Mouse (Mus musculus) lung, embryonic 14.5 days (tissue): ENCODE measurements around the gene Gnptab. TPM values are rescaled to one million over a fixed set of nuclear protein-coding genes. Genes with fewer than 3 reads are reported as not detected.

ENCODE experiments used
- ATAC-seq: fragments of 200-750 bp; cut with Nextera tagmentation; 2 replicates; pipeline ENCODE4 v1.8.0; 2017; ENCODE audit warnings: mild to moderate bottlenecking, moderate TSS enrichment, moderate library complexity; ENCODE audit not compliant: insufficient read depth
- DNase-seq: peaks from one replicate; pipeline ENCODE4 v3.0.0-alpha.2; 2015
- H3K27ac ChIP-seq: fragments of 300-500 bp; sonication (generic); 2 replicates; pipeline ENCODE4 v1.5.1; 2014; ENCODE audit warnings: low read depth, mild to moderate bottlenecking, moderate library complexity
- H3K27me3 ChIP-seq: fragments of 300-500 bp; sonication (generic); 2 replicates; pipeline ENCODE4 v1.6.1; 2014; ENCODE audit warnings: low read length, control low read depth; ENCODE audit not compliant: insufficient read depth
- H3K36me3 ChIP-seq: fragments of 300-500 bp; sonication (generic); 2 replicates; pipeline ENCODE4 v1.6.1; 2014; ENCODE audit warnings: control low read depth; ENCODE audit not compliant: insufficient read depth
- H3K4me1 ChIP-seq: fragments of 300-500 bp; sonication (generic); 2 replicates; pipeline ENCODE4 v1.6.1; 2014; ENCODE audit warnings: antibody characterized with exemption, control low read depth; ENCODE audit not compliant: insufficient read depth
- H3K4me2 ChIP-seq: fragments of 300-500 bp; sonication (generic); 2 replicates; pipeline ENCODE4 v1.6.1; 2014; ENCODE audit warnings: mild to moderate bottlenecking
- H3K4me3 ChIP-seq: fragments of 300-500 bp; sonication (generic); 2 replicates; pipeline ENCODE4 v1.5.1; 2014; ENCODE audit warnings: low read depth, low read length
- H3K9ac ChIP-seq: fragments of 300-500 bp; sonication (generic); 2 replicates; pipeline ENCODE4 v1.6.1; 2014
- H3K9me3 ChIP-seq: fragments of 300-500 bp; sonication (generic); 2 replicates; pipeline ENCODE4 v1.6.1; 2016; ENCODE audit warnings: low read depth, low read length, control low read depth
- CTCF ChIP-seq: IDR thresholded peaks from 2 replicates; pipeline ENCODE4 v1.5.1; 2016; ENCODE audit warnings: antibody characterized with exemption, low read depth
- WGBS: fragments of 180-500 bp; shearing (Covaris S2); extraction: QIAGEN DNeasy Blood & Tissue Kit; methylation state at CpG from one replicate; pipeline ENCODE4 v1.1.7; 2014; 5-methylcytosine and 5-hydroxymethylcytosine counted together
- polyA plus RNA-seq: library from polyadenylated mRNA; unstranded; fragments of >200 nt; fragmentation: Nextera tagmentation; extraction: Ambion mirVana; gene quantifications from 2 replicates; pipeline ENCODE4 v1.2.1, GENCODE M21; 2014

Gene Gnptab
- polyA plus RNA-seq, 1 experiment from 2014 or later = 19.8 TPM

GRCm38 (mm10) chr10:88488629-88489028 is 109.7 kb downstream of the Gnptab start:
- ATAC-seq = no peak
- Histone ChIP-seq H3K36me3 (no peaks in the 10 kb centered on the region), H3K9me3 (no peaks in the 10 kb centered on the region), H3K4me3 (no peak overlapping the region), H3K27ac (no peak overlapping the region), H3K9ac (no peak overlapping the region), H3K4me1 (no peaks in the 10 kb centered on the region), H3K4me2 (no peak overlapping the region), H3K27me3 (no peaks in the 10 kb centered on the region)
- no peak for DNase-seq
- 83% methylated on average over 5 of the region's 5 CpGs for whole genome bisulfite sequencing
- TF ChIP-seq CTCF = no peak

GRCm38 (mm10) chr10:88491632-88492031 is 112.7 kb downstream of the Gnptab start:
- DNase-seq (no peak), ATAC-seq (no peak)
- Histone ChIP-seq H3K9me3 (no peaks in the 10 kb centered on the region), H3K27me3 (no peaks in the 10 kb centered on the region), H3K4me1 (no peaks in the 10 kb centered on the region), H3K27ac (no peak overlapping the region), H3K36me3 (no peaks in the 10 kb centered on the region), H3K4me3 (no peak overlapping the region), H3K9ac (no peak overlapping the region), H3K4me2 (no peak overlapping the region)
- TF ChIP-seq CTCF = no peak
- WGBS = 67% methylated on average over 7 of the region's 7 CpGs

DNA sequence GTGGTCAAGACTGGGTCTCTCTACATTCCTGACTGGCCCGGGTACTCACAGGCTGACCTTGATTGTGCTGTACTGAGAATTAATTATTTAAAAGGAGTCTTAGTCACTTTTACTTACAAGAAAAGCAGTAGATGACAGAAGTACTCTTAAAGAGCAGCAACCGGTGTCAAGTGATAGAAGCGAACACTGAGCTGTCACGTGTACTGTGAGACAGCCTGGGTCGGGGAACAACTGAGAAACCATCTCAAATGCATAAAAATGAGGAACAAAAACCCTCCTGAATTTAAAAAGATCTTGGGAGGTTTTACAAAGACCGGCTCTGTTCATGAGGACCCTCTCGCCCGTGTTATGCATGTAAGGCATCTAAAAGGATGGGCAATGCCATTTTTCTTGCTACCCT is 113.7 kb downstream of the Gnptab start:
- Histone ChIP-seq H3K4me2 (no peak overlapping the region), H3K9ac (no peak overlapping the region), H3K4me1 (no peaks in the 10 kb centered on the region), H3K27ac (no peak overlapping the region), H3K9me3 (no peaks in the 10 kb centered on the region), H3K36me3 (no peaks in the 10 kb centered on the region), H3K4me3 (no peak overlapping the region), H3K27me3 (no peaks in the 10 kb centered on the region)
- DNase-seq (no peak), ATAC-seq (no peak)
- TF ChIP-seq CTCF = no peak
- 73% methylated on average over 8 of the region's 8 CpGs for WGBS

GRCm38 (mm10) chr10:88494959-88495587 is 116.1 kb downstream of the Gnptab start:
- no peaks in the 10 kb centered on the region for H3K9me3 ChIP-seq
- WGBS = 69% methylated on average over 4 of the region's 4 CpGs
- H3K27ac ChIP-seq = no peak overlapping the region
- H3K4me3 ChIP-seq = no peak overlapping the region
- no peaks in the 10 kb centered on the region for H3K36me3 ChIP-seq
- H3K4me1 ChIP-seq = no peaks in the 10 kb centered on the region
- H3K4me2 ChIP-seq = no peak overlapping the region
- ATAC-seq = no peak
- no peaks in the 10 kb centered on the region for H3K27me3 ChIP-seq
- DNase-seq = no peak
- TF ChIP-seq CTCF = no peak
- H3K9ac ChIP-seq = no peak overlapping the region

Other genes with a start within 250 kb of the Gnptab start
- gene Parpbp, start 232.2 kb upstream of the Gnptab start, polyA plus RNA-seq = 17.8 and 22.1 TPM in 2 replicates
- gene Nup37, start 232.1 kb upstream of the Gnptab start, polyA plus RNA-seq = 104 and 109 TPM in 2 replicates
- gene Washc3, start 178.0 kb upstream of the Gnptab start, polyA plus RNA-seq = 55.6 and 60.4 TPM in 2 replicates
- 43.9 and 45.7 TPM in 2 replicates for gene Dram1, start 52 bp upstream of the Gnptab start, polyA plus RNA-seq
- gene Sycp3, start 80.4 kb downstream of the Gnptab start, polyA plus RNA-seq = 0.22 TPM in 1 of 2 replicates, not detected in the other
- gene Chpt1, start 124.9 kb downstream of the Gnptab start, polyA plus RNA-seq = 40.5 and 43.7 TPM in 2 replicates
- 0.09 and 0.18 TPM in 2 replicates for gene Mybpc1, start 226.0 kb downstream of the Gnptab start, polyA plus RNA-seq